Mouse (Mus musculus) kidney, adult 2 months (tissue): ENCODE results near the gene Ccdc162.

Source experiments
- CTCF ChIP-seq: fragments of 200-500 bp; conservative IDR thresholded peaks from 2 replicates; pipeline ENCODE4 v1.5.1; 2011; ENCODE audit warnings: low read depth, mild to moderate bottlenecking, control low read depth, low read length, moderate library complexity, mixed read lengths; ENCODE audit not compliant: insufficient read depth, insufficient read length
- POLR2A ChIP-seq: fragments of 200-500 bp; IDR thresholded peaks from one replicate; pipeline ENCODE4 v1.6.1; 2011; ENCODE audit warnings: low read depth, low read length, control low read depth

- TF ChIP-seq CTCF: no peak
- no peak for TF ChIP-seq POLR2A
Measured at GRCm38 (mm10) chr10:41582901-41583361, 133.5 kb downstream of the Ccdc162 start.
